Mouse (Mus musculus): ENCODE results near the gene Entr1.
A peak's percentile ranks its signal among the peaks of the same experiment; 100 is the strongest.
"Not testable (repeated sequence)": the region's sequence is repeated elsewhere in the genome, so short reads cannot be mapped to it uniquely, and the experiment has no call there.

Entr1 gene

GRCm38 (mm10) chr2:26388682-26389153 lies 398 bp downstream of the Entr1 start:
- DNase-seq (ENCODE audit: low spot score), result peak; percentile 62

GRCm38 (mm10) chr2:26387713-26388112 lies 1.4 kb downstream of the Entr1 start:
- no peak for DNase-seq (ENCODE audit: low spot score)

GRCm38 (mm10) chr2:26380871-26381270 lies 8.2 kb downstream of the Entr1 start:
- not testable (repeated sequence) for DNase-seq (ENCODE audit: low spot score)

GRCm38 (mm10) chr2:26380131-26380771 lies 8.9 kb downstream of the Entr1 start, which contains the start of gene Snapc4:
Gene Snapc4, minus strand, starts transcription at chr2:26380653.
- peak; percentile 89 for DNase-seq (ENCODE audit: low spot score)

- DNase-seq (ENCODE audit: low spot score), result no peak
These were observed 16.7 kb downstream of the Entr1 start for GRCm38 (mm10) chr2:26372396-26372795.

- no peak for DNase-seq (ENCODE audit: low spot score)
These were observed 20.5 kb downstream of the Entr1 start for GRCm38 (mm10) chr2:26368572-26368971.

GRCm38 (mm10) chr2:26367911-26368310 lies 21.2 kb downstream of the Entr1 start:
- no peak for DNase-seq (ENCODE audit: low spot score)

GRCm38 (mm10) chr2:26364738-26365465 lies 24.2 kb downstream of the Entr1 start:
- DNase-seq (ENCODE audit: low spot score), result peak; percentile 90

- no peak for DNase-seq (ENCODE audit: low spot score)
These were observed 25.6 kb downstream of the Entr1 start for GRCm38 (mm10) chr2:26363481-26363880.

GRCm38 (mm10) chr2:26362991-26363390 lies 26.1 kb downstream of the Entr1 start:
- DNase-seq (ENCODE audit: low spot score), result no peak

GRCm38 (mm10) chr2:26360772-26361171 lies 28.3 kb downstream of the Entr1 start, which contains the start of gene Card9:
Gene Card9, minus strand, starts transcription at chr2:26360918.
- DNase-seq (ENCODE audit: low spot score), result no peak

GRCm38 (mm10) chr2:26359983-26360382 lies 29.1 kb downstream of the Entr1 start:
- no peak for DNase-seq (ENCODE audit: low spot score)

- DNase-seq (ENCODE audit: low spot score), result no peak
These were observed 30.3 kb downstream of the Entr1 start for GRCm38 (mm10) chr2:26358667-26359320.

- DNase-seq (ENCODE audit: low spot score), result no peak
These were observed 31.6 kb downstream of the Entr1 start for GRCm38 (mm10) chr2:26357484-26357883.

- DNase-seq (ENCODE audit: low spot score), result no peak
These were observed 32.4 kb downstream of the Entr1 start for GRCm38 (mm10) chr2:26356678-26357077.

- DNase-seq (ENCODE audit: low spot score), result no peak
These were observed 32.9 kb downstream of the Entr1 start for GRCm38 (mm10) chr2:26356231-26356630.

GRCm38 (mm10) chr2:26354401-26354800 lies 34.7 kb downstream of the Entr1 start:
- DNase-seq (ENCODE audit: low spot score), result no peak

- no peak for DNase-seq (ENCODE audit: low spot score)
These were observed 35.8 kb downstream of the Entr1 start for GRCm38 (mm10) chr2:26353066-26353980.

GRCm38 (mm10) chr2:26352291-26352910 lies 36.7 kb downstream of the Entr1 start:
- DNase-seq (ENCODE audit: low spot score), result no peak

GRCm38 (mm10) chr2:26351358-26352290 lies 37.5 kb downstream of the Entr1 start, which contains the start of gene Dnlz:
Gene Dnlz, minus strand, starts transcription at chr2:26352110.
- DNase-seq (ENCODE audit: low spot score), result peak; percentile 95

Measured in testis, postnatal 10 days (tissue).